Mouse (Mus musculus) hindbrain, embryonic 13.5 days (tissue): ENCODE results near the gene Cenpv. TPM values are rescaled to one million over a fixed set of nuclear protein-coding genes. Genes with fewer than 3 reads are reported as not detected.

Experiments used
- ATAC-seq: fragments of 200-750 bp; cut with Nextera tagmentation; 2 replicates; pipeline ENCODE4 v1.8.0; 2017; ENCODE audit warnings: moderate TSS enrichment; ENCODE audit not compliant: low FRiP score
- H3K27ac ChIP-seq: fragments of 300-500 bp; sonication (generic); 2 replicates; pipeline ENCODE4 v1.5.1; 2015; ENCODE audit warnings: inconsistent platforms, mild to moderate bottlenecking, moderate library complexity
- H3K27me3 ChIP-seq: fragments of 300-500 bp; sonication (generic); 2 replicates; pipeline ENCODE4 v1.6.1; 2015; ENCODE audit warnings: mild to moderate bottlenecking, inconsistent platforms
- H3K36me3 ChIP-seq: fragments of 300-500 bp; sonication (generic); 2 replicates; pipeline ENCODE4 v1.6.1; 2015; ENCODE audit warnings: mild to moderate bottlenecking, inconsistent platforms
- H3K4me1 ChIP-seq: fragments of 300-500 bp; sonication (generic); replicated peaks from 2 replicates; pipeline ENCODE4 v1.6.1; 2015; ENCODE audit warnings: inconsistent platforms
- H3K4me2 ChIP-seq: fragments of 300-500 bp; sonication (generic); 2 replicates; pipeline ENCODE4 v1.6.1; 2015; ENCODE audit warnings: inconsistent platforms, mild to moderate bottlenecking, moderate library complexity
- H3K4me3 ChIP-seq: fragments of 300-500 bp; sonication (generic); 2 replicates; pipeline ENCODE4 v1.5.1; 2015; ENCODE audit warnings: mild to moderate bottlenecking, inconsistent platforms
- H3K9ac ChIP-seq: fragments of 300-500 bp; sonication (generic); 2 replicates; pipeline ENCODE4 v1.6.1; 2015; ENCODE audit warnings: mild to moderate bottlenecking, inconsistent platforms
- H3K9me3 ChIP-seq: fragments of 300-500 bp; sonication (generic); 2 replicates; pipeline ENCODE4 v1.6.1; 2016; ENCODE audit warnings: inconsistent platforms
- WGBS: fragments of 180-500 bp; shearing (Covaris S2); methylation state at CpG from one replicate; pipeline ENCODE4 v1.1.7; 2015; 5-methylcytosine and 5-hydroxymethylcytosine counted together
- polyA plus RNA-seq: library from polyadenylated mRNA; unstranded; fragments of >200 nt; fragmentation: Nextera tagmentation; extraction: Ambion mirVana; gene quantifications from 2 replicates; pipeline ENCODE4 v1.2.1, GENCODE M21; 2015

The Cenpv gene
- polyA plus RNA-seq, 1 experiment from 2014 or later: 55.5 TPM

DNA sequence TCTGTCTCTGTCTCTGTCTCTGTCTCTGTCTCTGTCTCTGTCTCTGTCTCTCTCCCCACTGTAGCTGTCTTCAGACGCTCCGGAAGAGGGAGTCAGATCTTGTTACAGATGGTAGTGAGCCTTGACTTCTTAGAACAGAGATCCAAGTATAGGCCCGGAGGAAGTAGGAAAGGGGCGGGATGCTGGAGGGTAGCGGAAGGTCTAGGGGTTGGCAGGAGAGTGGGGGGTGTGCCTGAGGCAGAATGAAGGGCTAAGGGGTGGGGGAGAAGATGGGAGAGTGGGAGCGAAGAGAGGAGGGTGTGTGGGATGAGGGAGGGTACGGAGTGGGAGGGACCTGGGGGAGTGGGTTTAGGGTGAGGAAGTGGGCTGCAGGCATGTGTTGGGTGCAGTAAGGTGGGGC is 26.7 kb upstream of the Cenpv start:
- no peaks in the 10 kb centered on the region for H3K4me1 ChIP-seq
- H3K4me2 ChIP-seq: no peak overlapping the region
- 74% methylated on average over 7 of the region's 7 CpGs for WGBS
- H3K4me3 ChIP-seq: no peak overlapping the region
- ATAC-seq: no peak
- H3K9me3 ChIP-seq: no peaks in the 10 kb centered on the region
- H3K36me3 ChIP-seq: no peaks in the 10 kb centered on the region
- H3K9ac ChIP-seq: no peak overlapping the region
- H3K27ac ChIP-seq: no peak overlapping the region
- no peaks in the 10 kb centered on the region for H3K27me3 ChIP-seq

- Histone ChIP-seq H3K4me3 (no peak overlapping the region), H3K27me3 (no peaks in the 10 kb centered on the region), H3K4me2 (no peak overlapping the region), H3K4me1 (0 out of 2 replicates have a peak, but pooled peaks cover 3% of the 10 kb centered on the region), H3K9me3 (no peaks in the 10 kb centered on the region), H3K36me3 (no peaks in the 10 kb centered on the region), H3K27ac (no peak overlapping the region), H3K9ac (no peak overlapping the region)
- WGBS: 90% methylated on average over 2 of the region's 2 CpGs
- ATAC-seq: no peak
These were observed 24.5 kb upstream of the Cenpv start for GRCm38 (mm10) chr11:62563590-62563989.

GRCm38 (mm10) chr11:62560463-62561016 is 21.5 kb upstream of the Cenpv start:
- ATAC-seq: no peak
- WGBS: 32% methylated on average over 43 of the region's 43 CpGs
- H3K27me3 ChIP-seq: no peaks in the 10 kb centered on the region
- peaks cover 9% of the 10 kb centered on the region for H3K4me1 ChIP-seq
- H3K4me3 ChIP-seq: peak overlapping the region; percentile 33
- peak overlapping the region; percentile 56 for H3K4me2 ChIP-seq
- no peaks in the 10 kb centered on the region for H3K9me3 ChIP-seq
- peak overlapping the region; percentile 46; the same call in 1 of the 2 replicates for H3K9ac ChIP-seq
- H3K27ac ChIP-seq: no peak overlapping the region
- H3K36me3 ChIP-seq: no peaks in the 10 kb centered on the region

DNA sequence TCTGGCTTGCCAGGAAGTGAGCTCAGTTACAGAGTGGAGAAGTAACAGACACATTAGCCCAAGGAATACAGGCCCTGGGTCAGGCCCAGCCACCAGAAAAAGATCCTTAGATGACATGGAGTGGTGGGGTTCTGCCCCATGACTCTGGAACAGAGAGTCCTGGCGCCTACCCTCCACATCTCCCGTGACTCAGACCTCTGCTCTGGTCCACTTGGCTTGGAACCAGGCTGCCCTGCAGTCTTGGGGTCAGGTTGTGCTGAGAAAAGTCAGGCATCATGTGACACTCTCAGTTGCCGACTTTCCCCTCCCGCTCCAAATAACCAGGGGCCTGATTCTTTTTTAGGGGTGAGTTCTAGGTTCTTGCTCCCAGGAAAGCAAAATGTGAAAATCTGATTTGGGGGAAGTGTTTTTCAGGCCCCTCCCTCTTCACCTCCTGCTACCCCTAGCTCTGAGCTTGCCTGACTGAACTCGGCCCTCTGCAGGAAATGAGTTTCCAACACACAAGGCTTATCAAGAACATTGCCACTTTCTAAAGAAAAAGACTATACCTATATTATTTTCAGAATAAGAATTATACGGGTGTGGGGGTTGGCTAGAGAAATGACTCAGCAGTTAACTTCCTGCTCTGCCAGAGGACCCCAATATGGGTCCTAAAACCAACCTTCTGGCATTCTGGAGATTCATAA is 20.0 kb upstream of the Cenpv start:
- no peak overlapping the region for H3K4me3 ChIP-seq
- H3K36me3 ChIP-seq: peaks cover 5% of the 10 kb centered on the region
- no peak overlapping the region for H3K9ac ChIP-seq
- H3K27ac ChIP-seq: no peak overlapping the region
- no peak for ATAC-seq
- H3K9me3 ChIP-seq: no peaks in the 10 kb centered on the region
- H3K4me1 ChIP-seq: peaks cover 23% of the 10 kb centered on the region
- no peak overlapping the region for H3K4me2 ChIP-seq
- H3K27me3 ChIP-seq: no peaks in the 10 kb centered on the region
- 67% methylated on average over 6 of the region's 6 CpGs for WGBS

DNA sequence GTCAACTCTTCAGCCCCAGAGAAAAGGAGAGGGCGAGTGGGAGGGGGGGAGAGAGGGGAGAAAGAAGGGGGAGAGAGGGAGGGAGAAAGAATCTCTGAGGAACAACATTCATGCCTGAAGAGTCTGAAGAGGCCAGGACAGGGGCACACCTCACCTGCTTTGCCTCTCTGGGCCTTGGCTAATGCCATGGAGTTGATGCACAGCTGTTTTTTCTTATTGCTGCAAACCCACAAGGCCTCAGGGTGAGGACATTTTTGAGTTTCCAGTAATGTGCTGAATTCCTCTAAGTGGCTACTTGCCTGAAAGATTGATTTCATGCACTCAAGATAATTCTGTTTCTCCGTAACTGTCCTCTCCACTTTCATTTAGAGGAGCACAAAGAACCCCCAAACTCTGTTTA is 19.1 kb upstream of the Cenpv start:
- no peak for ATAC-seq
- H3K4me2 ChIP-seq: no peak overlapping the region
- H3K9ac ChIP-seq: no peak overlapping the region
- H3K4me1 ChIP-seq: peaks cover 33% of the 10 kb centered on the region
- H3K36me3 ChIP-seq: peaks cover 14% of the 10 kb centered on the region
- no peaks in the 10 kb centered on the region for H3K9me3 ChIP-seq
- no peak overlapping the region for H3K4me3 ChIP-seq
- no peaks in the 10 kb centered on the region for H3K27me3 ChIP-seq
- no peak overlapping the region for H3K27ac ChIP-seq
- WGBS: 81% methylated on average over 2 of the region's 2 CpGs

- Histone ChIP-seq H3K4me3 (no peak overlapping the region), H3K27ac (no peak overlapping the region), H3K36me3 (peaks cover 16% of the 10 kb centered on the region), H3K9ac (no peak overlapping the region), H3K9me3 (no peaks in the 10 kb centered on the region), H3K27me3 (no peaks in the 10 kb centered on the region), H3K4me2 (no peak overlapping the region), H3K4me1 (peaks cover 34% of the 10 kb centered on the region)
- no peak for ATAC-seq
- 69% methylated on average over 5 of the region's 5 CpGs for WGBS
These were observed 18.1 kb upstream of the Cenpv start for GRCm38 (mm10) chr11:62557205-62557604.

DNA sequence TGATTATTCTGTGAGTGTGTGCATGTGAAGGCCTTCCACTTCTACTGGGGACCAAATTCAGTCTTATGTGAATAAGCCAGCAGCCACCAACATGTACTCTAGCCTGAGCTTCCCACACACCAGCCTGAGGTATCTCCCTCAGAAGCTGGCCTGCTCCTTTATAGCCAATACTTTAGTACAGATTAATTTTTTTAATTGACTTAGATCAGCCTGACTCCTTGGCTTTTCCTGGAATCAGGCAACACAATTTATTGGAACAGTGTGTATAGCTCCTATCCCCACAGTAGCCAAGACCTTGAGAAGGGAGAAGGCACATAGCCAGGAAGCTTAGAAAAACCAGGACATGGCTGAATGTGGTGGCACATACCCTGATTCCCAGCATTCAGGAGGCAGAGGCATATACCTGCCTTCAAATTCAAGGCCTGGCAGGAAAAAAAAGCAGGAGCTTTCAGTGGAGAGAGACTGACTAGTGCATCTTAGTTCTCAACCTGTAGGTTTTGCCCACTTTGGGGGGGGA is 16.9 kb upstream of the Cenpv start:
- Histone ChIP-seq H3K4me3 (0 out of 2 replicates have a peak overlapping the region, but pooled peaks have one; percentile 58), H3K27ac (no peak overlapping the region), H3K4me1 (peaks cover 34% of the 10 kb centered on the region), H3K27me3 (no peaks in the 10 kb centered on the region), H3K4me2 (peak overlapping the region; percentile 99), H3K9me3 (no peaks in the 10 kb centered on the region), H3K36me3 (peaks cover 16% of the 10 kb centered on the region), H3K9ac (no peak overlapping the region)
- ATAC-seq: no peak

DNA sequence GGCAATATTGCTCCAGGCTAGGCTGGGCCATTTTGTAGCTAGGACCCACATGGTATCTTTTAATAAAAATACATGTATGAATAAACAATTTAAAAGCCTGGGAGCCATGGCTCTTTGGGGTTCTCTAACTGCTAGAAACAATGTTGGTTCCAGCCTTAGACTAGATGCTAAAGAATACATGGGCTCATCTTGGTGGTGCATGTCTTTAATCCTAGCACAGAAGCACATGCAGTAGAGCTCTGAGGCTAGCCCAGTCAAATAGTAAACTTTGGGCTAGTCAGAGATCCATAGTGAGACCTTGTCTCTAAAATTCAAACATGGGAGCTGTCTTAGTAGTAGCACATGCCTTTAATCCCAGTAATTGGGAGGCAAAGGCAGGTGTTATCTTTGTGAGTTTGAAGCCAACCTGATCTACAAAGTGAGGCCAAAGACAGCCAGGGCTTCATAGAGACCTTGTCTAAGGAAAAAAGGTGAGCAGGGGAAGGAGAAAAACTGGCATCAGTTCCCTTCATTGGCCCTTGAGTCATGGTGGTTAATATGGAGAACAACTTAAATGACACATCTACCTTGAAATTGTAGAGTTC is 16.0 kb upstream of the Cenpv start:
- H3K9me3 ChIP-seq: no peaks in the 10 kb centered on the region
- ATAC-seq: no peak
- H3K9ac ChIP-seq: no peak overlapping the region
- H3K27me3 ChIP-seq: no peaks in the 10 kb centered on the region
- H3K4me3 ChIP-seq: peak overlapping the region; percentile 58
- peak overlapping the region; percentile 99 for H3K4me2 ChIP-seq
- peaks cover 16% of the 10 kb centered on the region for H3K36me3 ChIP-seq
- H3K27ac ChIP-seq: no peak overlapping the region
- peaks cover 31% of the 10 kb centered on the region for H3K4me1 ChIP-seq

DNA sequence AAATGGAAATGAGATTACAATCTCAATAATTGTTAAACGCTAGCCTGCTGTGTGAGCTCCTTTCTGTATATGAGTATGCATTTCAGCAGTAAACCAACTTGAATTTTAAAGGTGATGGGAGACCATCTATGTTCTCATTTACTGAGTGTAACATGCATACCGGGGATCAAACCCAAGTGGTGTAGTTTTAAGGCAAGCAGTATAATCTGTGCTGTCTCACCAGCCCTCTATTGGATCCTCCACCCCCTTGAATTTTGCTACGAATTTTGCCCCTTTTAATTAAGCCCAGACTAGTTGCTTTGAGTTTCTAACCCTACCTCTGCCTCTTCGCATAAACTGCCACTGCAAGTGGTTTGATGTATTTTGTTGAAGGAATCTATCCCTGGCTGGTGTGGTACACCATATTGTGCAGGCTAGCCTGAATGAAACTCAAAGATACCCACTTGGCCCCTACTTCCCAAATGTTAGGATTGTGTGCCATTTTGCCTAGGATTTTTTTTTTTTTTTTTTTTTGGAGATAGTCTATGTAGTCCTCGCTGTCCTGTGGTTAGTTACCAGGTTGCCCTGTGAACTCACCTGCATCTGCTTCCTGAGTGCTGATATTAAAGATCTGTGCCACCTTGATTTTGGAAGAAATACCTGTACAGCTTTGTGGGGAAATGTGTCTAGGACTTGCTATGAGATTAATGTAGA is 15.2 kb upstream of the Cenpv start:
- no peaks in the 10 kb centered on the region for H3K27me3 ChIP-seq
- no peak overlapping the region for H3K27ac ChIP-seq
- WGBS: 75% methylated on average over 5 of the region's 5 CpGs
- H3K9ac ChIP-seq: peak overlapping the region; percentile 72
- peaks cover 37% of the 10 kb centered on the region for H3K4me1 ChIP-seq
- ATAC-seq: no peak
- H3K4me3 ChIP-seq: peak overlapping the region; percentile 58
- peaks cover 16% of the 10 kb centered on the region for H3K36me3 ChIP-seq
- H3K9me3 ChIP-seq: no peaks in the 10 kb centered on the region
- peak overlapping the region; percentile 99 for H3K4me2 ChIP-seq

- Histone ChIP-seq H3K9ac (peak overlapping the region; percentile 72), H3K27me3 (no peaks in the 10 kb centered on the region), H3K4me1 (peaks cover 43% of the 10 kb centered on the region), H3K4me3 (peak overlapping the region; percentile 58), H3K36me3 (peaks cover 16% of the 10 kb centered on the region), H3K4me2 (peak overlapping the region; percentile 99), H3K27ac (no peak overlapping the region), H3K9me3 (no peaks in the 10 kb centered on the region)
- ATAC-seq: no peak
- WGBS: 82% methylated on average over 5 of the region's 5 CpGs
These were observed 14.6 kb upstream of the Cenpv start for GRCm38 (mm10) chr11:62553633-62554032.

DNA sequence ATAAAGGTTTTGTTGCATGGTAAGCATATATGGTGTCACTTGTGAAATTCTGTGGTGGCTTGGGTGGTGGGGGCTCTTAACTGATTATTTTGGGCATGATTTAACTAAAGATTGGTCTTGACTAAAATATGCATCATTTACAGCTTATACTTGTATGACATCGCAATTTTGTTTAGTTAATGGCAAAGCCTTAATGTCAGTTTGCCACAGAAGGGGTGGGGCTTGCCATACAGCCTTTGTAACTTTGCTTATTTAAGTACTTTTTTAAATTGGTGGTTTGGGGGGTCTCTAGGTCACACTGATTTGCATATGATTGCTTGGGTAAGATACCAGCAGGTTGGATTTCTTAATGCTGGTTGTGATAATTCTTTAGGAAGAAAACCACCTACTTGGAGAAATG is 14.1 kb upstream of the Cenpv start:
- Histone ChIP-seq H3K36me3 (peaks cover 16% of the 10 kb centered on the region), H3K4me1 (peaks cover 44% of the 10 kb centered on the region)
- WGBS: 45% methylated on average over 1 of the region's 1 CpGs

More for the DNA sequence above, 14.1 kb upstream of the Cenpv start:
- Histone ChIP-seq H3K27me3 (no peaks in the 10 kb centered on the region), H3K4me2 (peak overlapping the region; percentile 99), H3K9ac (peak overlapping the region; percentile 72), H3K9me3 (no peaks in the 10 kb centered on the region), H3K27ac (no peak overlapping the region), H3K4me3 (peak overlapping the region; percentile 58)
- ATAC-seq: no peak
